Mouse (Mus musculus) left cerebral cortex, adult 18-20 months (tissue): ENCODE data around the gene Tmc8. TPM values are rescaled to one million over a fixed set of nuclear protein-coding genes. Genes with fewer than 3 reads are reported as not detected.
"Not testable (repeated sequence)": the region's sequence is repeated elsewhere in the genome, so short reads cannot be mapped to it uniquely, and the experiment has no call there.

ENCODE experiments used
- DNase-seq, 2 experiments: peaks; one replicate each; pipeline ENCODE4 v3.0.0; 2021 to 2022; ENCODE audit warnings: low spot score in 2 of 2, mixed read lengths in 1 of 2
- total RNA-seq, 2 experiments: library from RNA; stranded (reverse); gene quantifications; 2 replicates each; pipeline ENCODE4 v1.2.3; 2021

Tmc8 gene
- total RNA-seq, 2 experiments from 2014 or later, result 0.40 to 1.1 TPM

- no peak for DNase-seq
These were observed 9.5 kb upstream of the Tmc8 start for GRCm38 (mm10) chr11:117772352-117772751.

- DNase-seq, result no peak
These were observed 7.0 kb upstream of the Tmc8 start for GRCm38 (mm10) chr11:117774925-117775324.

GRCm38 (mm10) chr11:117775540-117775939 is 6.3 kb upstream of the Tmc8 start:
- DNase-seq, result no peak

GRCm38 (mm10) chr11:117776085-117776792 is 5.6 kb upstream of the Tmc8 start:
- DNase-seq, result no peak

GRCm38 (mm10) chr11:117777111-117777510 is 4.8 kb upstream of the Tmc8 start:
- no peak for DNase-seq

GRCm38 (mm10) chr11:117778031-117778430 is 3.8 kb upstream of the Tmc8 start:
- DNase-seq, result no peak

- no peak for DNase-seq
These were observed 2.9 kb upstream of the Tmc8 start for GRCm38 (mm10) chr11:117778851-117779433.

- DNase-seq, result peak in 1 of 2 experiments; percentile 37
These were observed 2.3 kb upstream of the Tmc8 start for GRCm38 (mm10) chr11:117779434-117780198.

- no peak for DNase-seq
These were observed 1.7 kb upstream of the Tmc8 start for GRCm38 (mm10) chr11:117780199-117780515.

GRCm38 (mm10) chr11:117780582-117781111 is 1.2 kb upstream of the Tmc8 start:
- DNase-seq, result peak; percentile 39 to 41

GRCm38 (mm10) chr11:117781199-117781821 is 566 bp upstream of the Tmc8 start:
- no peak for DNase-seq

- DNase-seq, result no peak
These were observed 794 bp downstream of the Tmc8 start for GRCm38 (mm10) chr11:117782705-117783034.

GRCm38 (mm10) chr11:117783089-117783488 is 1.2 kb downstream of the Tmc8 start:
- DNase-seq, result peak; percentile 48 to 53

- no peak for DNase-seq
These were observed 1.9 kb downstream of the Tmc8 start for GRCm38 (mm10) chr11:117783683-117784309.

- peak; percentile 56 to 65 for DNase-seq
These were observed 4.4 kb downstream of the Tmc8 start for GRCm38 (mm10) chr11:117786294-117786693.

- DNase-seq, result not testable (repeated sequence)
These were observed 6.6 kb downstream of the Tmc8 start for GRCm38 (mm10) chr11:117788481-117788880.

- peak; percentile 64 to 68 for DNase-seq
These were observed 8.4 kb downstream of the Tmc8 start for GRCm38 (mm10) chr11:117790286-117790685.

GRCm38 (mm10) chr11:117790703-117791440 is 9.0 kb downstream of the Tmc8 start:
- no peak for DNase-seq

- no peak for DNase-seq
These were observed 9.5 kb downstream of the Tmc8 start for GRCm38 (mm10) chr11:117791441-117791761.

GRCm38 (mm10) chr11:117792281-117792888 is 10.5 kb downstream of the Tmc8 start:
- DNase-seq, result no peak
